Mouse (Mus musculus) midbrain, embryonic 14.5 days (tissue): ENCODE measurements at regions not wholly inside any gene's neighbourhood (a gene's known extent, or its start where the extent isn't known, plus 50 kb on each side); places are given as distances from the start of the nearest gene placed in this dataset.

ENCODE experiments used
- ATAC-seq: fragments of 200-750 bp; cut with Nextera tagmentation; 2 replicates; pipeline ENCODE4 v1.8.0; 2017; ENCODE audit warnings: moderate number of reproducible peaks, moderate library complexity; ENCODE audit not compliant: low FRiP score, low TSS enrichment
- DNase-seq: peaks from one replicate; pipeline ENCODE4 v3.0.0-alpha.2; 2015
- H3K27ac ChIP-seq: fragments of 300-500 bp; sonication (generic); replicated peaks from 2 replicates; pipeline ENCODE4 v1.5.1; 2014; ENCODE audit warnings: mild to moderate bottlenecking, low read depth, low read length, moderate library complexity
- H3K27me3 ChIP-seq: fragments of 300-500 bp; sonication (generic); 2 replicates; pipeline ENCODE4 v1.6.1; 2014; ENCODE audit warnings: low read length, control low read depth, mixed read lengths; ENCODE audit not compliant: control insufficient read depth, insufficient read depth
- H3K36me3 ChIP-seq: fragments of 300-500 bp; sonication (generic); 2 replicates; pipeline ENCODE4 v1.6.1; 2014; ENCODE audit warnings: low read length, control low read depth; ENCODE audit not compliant: control insufficient read depth, insufficient read depth
- H3K4me1 ChIP-seq: fragments of 300-500 bp; sonication (generic); 2 replicates; pipeline ENCODE4 v1.6.1; 2014; ENCODE audit warnings: mild to moderate bottlenecking, antibody characterized with exemption, low read length, control low read depth; ENCODE audit not compliant: control insufficient read depth, insufficient read depth
- H3K4me2 ChIP-seq: fragments of 300-500 bp; sonication (generic); 2 replicates; pipeline ENCODE4 v1.6.1; 2014; ENCODE audit warnings: mild to moderate bottlenecking, low read length, moderate library complexity
- H3K4me3 ChIP-seq: fragments of 300-500 bp; sonication (generic); replicated peaks from 2 replicates; pipeline ENCODE4 v1.5.1; 2014; ENCODE audit warnings: low read depth, low read length
- H3K9ac ChIP-seq: fragments of 300-500 bp; sonication (generic); replicated peaks from 2 replicates; pipeline ENCODE4 v1.6.1; 2014; ENCODE audit warnings: mild to moderate bottlenecking, low read length, moderate library complexity
- H3K9me3 ChIP-seq: fragments of 300-500 bp; sonication (generic); 2 replicates; pipeline ENCODE4 v1.6.1; 2016; ENCODE audit warnings: low read length, control low read depth, mixed read lengths; ENCODE audit not compliant: control insufficient read depth
- WGBS: fragments of 180-500 bp; shearing (Covaris S2); extraction: QIAGEN DNeasy Blood & Tissue Kit; methylation state at CpG from one replicate; pipeline ENCODE4 v1.1.7; 2014; 5-methylcytosine and 5-hydroxymethylcytosine counted together

- no peaks in the 10 kb centered on the region for H3K36me3 ChIP-seq
- H3K4me1 ChIP-seq, result peaks cover 6% of the 10 kb centered on the region; the same call in 1 of the 2 replicates
- DNase-seq (peak; percentile 13), ATAC-seq (no peak)
- H3K9ac ChIP-seq, result no peak overlapping the region
- H3K4me3 ChIP-seq, result no peak overlapping the region
- H3K9me3 ChIP-seq, result no peaks in the 10 kb centered on the region
- no peak overlapping the region for H3K4me2 ChIP-seq
- H3K27me3 ChIP-seq, result no peaks in the 10 kb centered on the region
- no peak overlapping the region for H3K27ac ChIP-seq
- 61% methylated on average over 5 of the region's 5 CpGs for WGBS
Observed at GRCm38 (mm10) chr13:111170269-111171165, 84.3 kb upstream of the Actbl2 start.

- H3K4me3 ChIP-seq, result no peak overlapping the region
- H3K9me3 ChIP-seq, result no peaks in the 10 kb centered on the region
- H3K4me1 ChIP-seq, result no peaks in the 10 kb centered on the region
- H3K4me2 ChIP-seq, result no peak overlapping the region
- no peak overlapping the region for H3K9ac ChIP-seq
- DNase-seq (no peak), ATAC-seq (no peak)
- H3K36me3 ChIP-seq, result no peaks in the 10 kb centered on the region
- 88% methylated on average over 6 of the region's 6 CpGs for WGBS
- H3K27ac ChIP-seq, result no peak overlapping the region
- no peaks in the 10 kb centered on the region for H3K27me3 ChIP-seq
Observed at GRCm38 (mm10) chr13:111179186-111179585, 75.6 kb upstream of the Actbl2 start.

DNA sequence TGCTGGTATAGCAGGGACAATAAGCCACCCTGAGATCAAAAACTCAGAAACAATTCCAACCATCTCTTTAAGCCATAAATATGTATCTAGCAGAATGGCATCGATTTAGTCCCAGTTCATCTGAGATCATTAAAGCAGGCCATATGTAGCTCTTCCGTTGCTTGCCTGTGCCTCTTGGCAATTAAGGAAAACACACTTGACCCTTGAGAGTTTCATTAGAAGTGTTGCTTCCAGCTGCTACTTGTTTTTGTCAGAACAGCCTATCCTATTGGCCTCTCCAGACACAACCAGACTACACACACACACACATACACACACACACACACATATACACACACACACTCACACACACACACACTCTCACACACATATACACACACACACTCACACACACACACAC lies 71.5 kb upstream of the Actbl2 start:
- no peaks in the 10 kb centered on the region for H3K36me3 ChIP-seq

DNA sequence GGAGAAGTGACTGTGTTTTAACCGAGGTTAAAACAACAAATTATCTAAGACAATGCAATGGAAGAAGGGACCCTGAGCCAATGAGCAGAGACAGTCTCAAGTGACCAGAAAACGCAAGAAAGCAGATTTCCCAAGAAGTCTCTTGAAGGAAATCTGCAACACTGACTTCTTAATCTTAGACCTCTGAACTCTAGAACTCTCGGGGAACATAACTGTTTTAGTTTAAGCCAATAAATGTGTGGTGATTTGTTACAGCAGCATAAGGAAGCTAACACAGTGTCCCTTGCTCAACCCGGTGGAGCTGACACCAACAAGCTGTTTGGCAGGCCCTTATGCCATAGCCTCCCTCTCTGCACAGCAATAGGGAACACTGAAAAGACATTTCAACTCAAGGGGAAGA lies 69.0 kb upstream of the Actbl2 start:
- no peak overlapping the region for H3K27ac ChIP-seq
- no peaks in the 10 kb centered on the region for H3K9me3 ChIP-seq
- DNase-seq, result no peak
- ATAC-seq, result no peak
- no peaks in the 10 kb centered on the region for H3K4me1 ChIP-seq
- H3K4me2 ChIP-seq, result no peak overlapping the region
- H3K36me3 ChIP-seq, result no peaks in the 10 kb centered on the region
- no peak overlapping the region for H3K4me3 ChIP-seq
- 85% methylated on average over 4 of the region's 4 CpGs for WGBS
- H3K9ac ChIP-seq, result no peak overlapping the region
- no peaks in the 10 kb centered on the region for H3K27me3 ChIP-seq

More for the DNA sequence above, 71.5 kb upstream of the Actbl2 start:
- Histone ChIP-seq H3K9ac (no peak overlapping the region), H3K4me1 (no peaks in the 10 kb centered on the region), H3K27ac (no peak overlapping the region), H3K27me3 (no peaks in the 10 kb centered on the region), H3K4me2 (no peak overlapping the region), H3K9me3 (no peaks in the 10 kb centered on the region), H3K4me3 (no peak overlapping the region)
- WGBS, result 48% methylated on average over 2 of the region's 2 CpGs
- DNase-seq (no peak), ATAC-seq (no peak)

DNA sequence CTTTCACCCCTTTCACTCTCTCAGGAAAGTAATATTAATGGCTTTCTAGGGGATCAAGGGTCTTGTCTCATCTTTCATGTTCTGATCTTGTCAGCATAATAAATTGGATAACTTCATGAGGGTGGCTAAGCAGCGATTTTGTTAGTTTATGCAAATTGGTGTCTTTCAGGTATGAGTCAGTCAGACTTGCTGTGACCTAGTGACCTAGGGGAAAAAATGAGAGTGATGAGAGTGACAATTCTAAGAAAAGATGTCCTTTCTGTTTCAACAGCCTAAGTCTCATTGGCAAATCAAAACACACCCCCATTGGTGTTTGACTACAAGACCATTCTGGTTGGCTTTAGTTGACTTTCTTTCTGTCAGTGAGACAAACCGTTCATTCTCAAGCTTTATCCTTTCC lies 68.0 kb upstream of the Actbl2 start:
- no peak for ATAC-seq
- H3K9ac ChIP-seq, result no peak overlapping the region
- WGBS, result 91% methylated on average over 2 of the region's 2 CpGs
- no peaks in the 10 kb centered on the region for H3K4me1 ChIP-seq
- H3K27me3 ChIP-seq, result no peaks in the 10 kb centered on the region
- no peak overlapping the region for H3K4me3 ChIP-seq
- no peak overlapping the region for H3K4me2 ChIP-seq
- DNase-seq, result no peak
- no peak overlapping the region for H3K27ac ChIP-seq
- no peaks in the 10 kb centered on the region for H3K36me3 ChIP-seq
- H3K9me3 ChIP-seq, result no peaks in the 10 kb centered on the region

GRCm38 (mm10) chr13:111193919-111194318 lies 60.9 kb upstream of the Actbl2 start:
- Histone ChIP-seq H3K4me3 (no peak overlapping the region), H3K9me3 (no peaks in the 10 kb centered on the region), H3K9ac (no peak overlapping the region), H3K36me3 (no peaks in the 10 kb centered on the region), H3K27me3 (no peaks in the 10 kb centered on the region), H3K4me2 (no peak overlapping the region), H3K27ac (no peak overlapping the region), H3K4me1 (no peaks in the 10 kb centered on the region)
- ATAC-seq (no peak), DNase-seq (no peak)
- 82% methylated on average over 2 of the region's 2 CpGs for WGBS

- H3K36me3 ChIP-seq, result no peaks in the 10 kb centered on the region
- 64% methylated on average over 7 of the region's 7 CpGs for WGBS
- H3K4me1 ChIP-seq, result no peaks in the 10 kb centered on the region
- no peak overlapping the region for H3K27ac ChIP-seq
- ATAC-seq (no peak), DNase-seq (peak; percentile 24)
- H3K9me3 ChIP-seq, result no peaks in the 10 kb centered on the region
- no peak overlapping the region for H3K9ac ChIP-seq
- H3K27me3 ChIP-seq, result no peaks in the 10 kb centered on the region
- no peak overlapping the region for H3K4me3 ChIP-seq
- no peak overlapping the region for H3K4me2 ChIP-seq
Observed at GRCm38 (mm10) chr13:111194337-111194736, 60.5 kb upstream of the Actbl2 start.

DNA sequence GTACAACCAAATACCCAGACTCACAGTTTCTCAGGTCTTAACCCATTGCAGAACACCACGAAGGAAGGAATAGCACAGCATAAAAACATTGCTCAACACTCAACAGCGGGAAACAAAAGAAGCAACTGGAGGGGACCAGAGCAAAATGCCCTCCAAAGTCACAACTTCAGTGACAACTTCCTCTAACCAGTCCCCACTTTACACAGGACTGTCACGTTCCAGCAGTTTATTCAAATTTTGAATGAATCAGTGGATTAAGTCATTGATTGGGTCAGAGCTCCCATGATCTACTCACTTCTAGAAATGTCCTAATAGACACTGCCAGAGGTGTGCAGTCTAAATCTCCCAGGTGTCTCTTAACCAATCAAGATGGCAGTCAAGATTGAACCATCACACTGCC lies 53.3 kb upstream of the Actbl2 start:
- ATAC-seq (no peak), DNase-seq (no peak)
- H3K9ac ChIP-seq, result no peak overlapping the region
- no peaks in the 10 kb centered on the region for H3K27me3 ChIP-seq
- H3K27ac ChIP-seq, result no peak overlapping the region
- H3K4me1 ChIP-seq, result no peaks in the 10 kb centered on the region
- H3K4me3 ChIP-seq, result no peak overlapping the region
- no peaks in the 10 kb centered on the region for H3K36me3 ChIP-seq
- H3K4me2 ChIP-seq, result no peak overlapping the region
- 84% methylated on average over 3 of the region's 3 CpGs for WGBS
- H3K9me3 ChIP-seq, result no peaks in the 10 kb centered on the region

DNA sequence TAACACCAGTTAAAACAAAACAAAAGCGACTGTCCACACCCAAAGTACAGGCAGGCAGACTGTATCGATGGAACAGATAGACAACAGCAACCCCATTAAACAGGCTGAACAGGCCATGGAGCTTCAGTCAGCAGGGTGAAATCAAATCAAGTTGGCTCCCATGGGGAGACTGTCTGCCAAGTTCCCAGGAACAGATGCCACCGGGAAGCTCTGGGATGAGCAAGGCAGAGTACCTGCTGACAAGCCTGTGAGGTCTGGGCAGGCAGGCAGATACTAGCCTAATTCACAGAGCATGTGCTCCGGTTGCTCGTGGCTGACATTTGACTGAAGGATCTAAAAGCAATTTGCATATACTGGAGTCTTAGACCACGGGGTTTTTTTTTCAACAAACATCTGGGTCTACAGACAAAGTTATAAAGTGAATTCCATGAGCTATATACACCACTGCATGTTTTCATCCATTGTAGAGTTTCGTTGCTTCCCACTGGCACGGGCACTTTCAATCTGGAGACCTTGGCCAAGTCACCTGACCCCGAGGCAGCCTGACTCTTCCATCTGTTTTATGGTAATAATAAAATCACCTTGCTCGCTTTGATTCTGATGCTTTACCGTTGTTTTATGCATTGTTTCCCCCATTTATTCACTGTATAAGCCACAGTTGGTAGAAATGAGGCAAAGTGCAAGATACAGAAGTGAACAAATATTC lies 50.1 kb upstream of the Actbl2 start:
- Histone ChIP-seq H3K27ac (no peak overlapping the region), H3K36me3 (no peaks in the 10 kb centered on the region), H3K9me3 (no peaks in the 10 kb centered on the region), H3K9ac (no peak overlapping the region), H3K4me3 (no peak overlapping the region), H3K4me2 (no peak overlapping the region), H3K27me3 (no peaks in the 10 kb centered on the region), H3K4me1 (no peaks in the 10 kb centered on the region)
- ATAC-seq, result no peak
- DNase-seq, result peak; percentile 35
- WGBS, result 80% methylated on average over 11 of the region's 11 CpGs
